ENCODE assay signal across 9 mouse cellular contexts in genomic region chr2:77401438-77402235, GRCm38 (mm10).
DNase-seq lines count a peak whose midpoint lies in the region; ATAC-seq and TF ChIP-seq lines count a peak whose summit lies in the region.
"Had no signal": no experiment of that assay in that cellular context is flagged by ENCODE, and none has a peak within 500 bp of the region (broad histone marks: within the 10 kb centered on the region; RNA-seq: fewer than 3 reads in every experiment).

No protein-coding gene starts in this region.

- no peaks in the 10 kb centered on the region for H3K9me3 ChIP-seq in embryonic facial prominence, embryonic 14.5 days (ENCODE audit: control insufficient read depth, low read length)
- no peaks in the 10 kb centered on the region for H3K9me3 ChIP-seq in midbrain, embryonic 11.5 days (ENCODE audit: control insufficient read depth, low read length)

- H3K4me2 ChIP-seq in embryonic facial prominence, embryonic 14.5 days (ENCODE audit: low read depth, low read length): peak overlapping the region; percentile 47
- H3K4me2 ChIP-seq in midbrain, embryonic 11.5 days: peak overlapping the region; percentile 41

- H3K36me3 ChIP-seq in embryonic facial prominence, embryonic 14.5 days (ENCODE audit: control insufficient read depth, insufficient read depth, low read length): no peaks in the 10 kb centered on the region
- no peaks in the 10 kb centered on the region for H3K36me3 ChIP-seq in midbrain, embryonic 11.5 days (ENCODE audit: control insufficient read depth, insufficient read depth, low read length)

- peak; percentile 15; the same call in 1 of the 2 replicates for TF ChIP-seq CTCF in gastrocnemius, adult 2 months (IDR thresholded peaks at IDR 0.05)

- no peak overlapping the region for H3K9ac ChIP-seq in embryonic facial prominence, embryonic 14.5 days (ENCODE audit: low read depth, low read length)
- peak overlapping the region; percentile 44 for H3K9ac ChIP-seq in midbrain, embryonic 11.5 days (ENCODE audit: low read length)

- H3K27me3 ChIP-seq in embryonic facial prominence, embryonic 14.5 days (replicated peaks; ENCODE audit: control insufficient read depth, insufficient read depth, low read length): no peaks in the 10 kb centered on the region
- H3K27me3 ChIP-seq in midbrain, embryonic 11.5 days (ENCODE audit: control insufficient read depth, insufficient read depth, low read length): no peaks in the 10 kb centered on the region
- H3K27me3 ChIP-seq: megakaryocyte, embryonic 14.5 days had no signal

- WGBS in embryonic facial prominence, embryonic 14.5 days: 9% methylated on average over 13 of the region's 13 CpGs
- 9% methylated on average over 13 of the region's 13 CpGs for WGBS in midbrain, embryonic 11.5 days

- H3K4me3 ChIP-seq in gastrocnemius, adult 2 months: peak overlapping the region; percentile 48
- H3K4me3 ChIP-seq in embryonic facial prominence, embryonic 14.5 days (ENCODE audit: low read depth, low read length): peak overlapping the region; percentile 11
- H3K4me3 ChIP-seq in midbrain, embryonic 11.5 days (ENCODE audit: low read depth, low read length): no peak overlapping the region; the same call in 1 of the 2 replicates
- H3K4me3 ChIP-seq: megakaryocyte, embryonic 14.5 days had no signal

- H3K27ac ChIP-seq in gastrocnemius, adult 2 months: no peak overlapping the region
- no peak overlapping the region for H3K27ac ChIP-seq in embryonic facial prominence, embryonic 14.5 days (replicated peaks; ENCODE audit: low read depth, low read length)
- no peak overlapping the region for H3K27ac ChIP-seq in midbrain, embryonic 11.5 days (ENCODE audit: low read depth, low read length)

- peaks cover 6% of the 10 kb centered on the region; the same call in 1 of the 2 replicates for H3K4me1 ChIP-seq in embryonic facial prominence, embryonic 14.5 days (ENCODE audit: control insufficient read depth, insufficient read depth, low read length)
- H3K4me1 ChIP-seq in midbrain, embryonic 11.5 days (ENCODE audit: control insufficient read depth, insufficient read depth, low read length): peaks cover 4% of the 10 kb centered on the region
- H3K4me1 ChIP-seq: megakaryocyte, embryonic 14.5 days had no signal

- intact Hi-C loops in gastrocnemius, adult 2 months (cut with DNase I): no loop called here

- DNase-seq in gastrocnemius, adult 2 months: no peak
- no peak for DNase-seq in gastrocnemius, adult 18-20 months (ENCODE audit: low spot score)
- DNase-seq in ES-CJ7 (ENCODE audit: low read depth, low spot score): peak; percentile 49
- peak; percentile 53 for DNase-seq in embryonic facial prominence, embryonic 14.5 days (ENCODE audit: low spot score)
- DNase-seq in layer of hippocampus, adult 11-12 months (ENCODE audit: low spot score): peak; percentile 23
- DNase-seq in midbrain, embryonic 11.5 days (ENCODE audit: low spot score, missing footprints): peak; percentile 92
- DNase-seq in MN1 (ENCODE audit: low spot score): no peak

- ATAC-seq in embryonic facial prominence, embryonic 14.5 days (ENCODE audit: low read depth): peak; percentile 48; the same call in 1 of the 2 replicates
- peak; percentile 78 for ATAC-seq in midbrain, embryonic 11.5 days (ENCODE audit: low FRiP score)
- no peak for ATAC-seq in megakaryocyte-erythroid progenitor cell, adult 5-6 weeks (replicated peaks; ENCODE audit: low FRiP score, low TSS enrichment, poor library complexity, severe bottlenecking)

Comparison
In these comparisons a context has a peak if more than half of its experiments do, and no peak if none do; other contexts are left out.
1. DNase-seq: peak in ES-CJ7 (single experiment), embryonic facial prominence, embryonic 14.5 days (single experiment), layer of hippocampus, adult 11-12 months (single experiment) and midbrain, embryonic 11.5 days (single experiment); none in gastrocnemius, adult 2 months (single experiment), gastrocnemius, adult 18-20 months (single experiment) and MN1 (single experiment).